Mouse (Mus musculus): ENCODE results near the gene Znrf4.

GRCm38 (mm10) chr17:56468380-56468779 is 43.9 kb downstream of the Znrf4 start:
- no peak for TF ChIP-seq POLR2A (IDR thresholded peaks at IDR 0.05; ENCODE audit: borderline replicate concordance, control insufficient read depth, low read depth, low read length)
- TF ChIP-seq CTCF (IDR thresholded peaks at IDR 0.05; ENCODE audit: control insufficient read depth, insufficient read depth, low read length): no peak
